Mouse (Mus musculus): ENCODE measurements at regions not wholly inside any gene's neighbourhood (a gene's known extent, or its start where the extent isn't known, plus 50 kb on each side); places are given as distances from the start of the nearest gene placed in this dataset.

DNA sequence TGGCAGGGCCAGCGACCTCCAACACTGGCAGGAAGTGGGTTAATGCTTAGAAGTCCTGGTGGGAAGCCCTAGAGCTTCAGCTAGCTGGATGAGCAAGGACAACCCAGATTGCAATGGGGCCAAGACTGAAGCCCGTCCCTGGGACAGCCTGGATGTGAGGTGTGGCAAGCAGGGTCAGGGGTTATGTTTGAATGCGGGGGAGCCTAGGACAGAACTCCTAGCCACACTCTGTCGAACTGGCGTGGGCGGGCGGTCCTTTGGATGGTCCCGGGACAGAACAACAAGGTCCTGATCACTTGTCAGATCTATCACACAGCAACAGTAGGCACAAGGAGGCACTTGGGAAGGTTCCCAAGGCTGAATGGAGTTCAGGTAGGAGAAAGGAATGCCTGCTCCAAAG is 101.1 kb upstream of the Ccnd1 start:
- DNase-seq = no peak

DNA sequence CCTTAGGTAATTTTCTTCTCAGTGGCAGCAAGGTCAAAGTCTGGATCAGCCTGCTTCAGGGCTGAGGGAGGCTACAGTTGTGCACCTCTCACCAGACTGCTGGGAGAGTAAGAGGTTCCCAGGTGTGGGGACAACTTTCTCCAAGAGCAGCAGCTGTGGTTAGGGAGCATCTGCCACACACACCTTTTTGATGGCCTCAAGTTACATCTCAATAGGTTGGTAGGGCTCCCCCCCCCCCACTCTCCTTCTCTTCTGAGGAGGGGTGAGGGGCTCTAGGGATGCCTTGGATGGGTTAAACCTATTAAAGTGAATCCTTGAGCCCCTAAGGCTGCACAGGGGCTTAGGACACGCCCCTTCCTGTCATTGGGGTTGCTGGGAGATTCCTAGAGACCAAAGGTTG is 94.7 kb upstream of the Ccnd1 start:
- DNase-seq = no peak

DNA sequence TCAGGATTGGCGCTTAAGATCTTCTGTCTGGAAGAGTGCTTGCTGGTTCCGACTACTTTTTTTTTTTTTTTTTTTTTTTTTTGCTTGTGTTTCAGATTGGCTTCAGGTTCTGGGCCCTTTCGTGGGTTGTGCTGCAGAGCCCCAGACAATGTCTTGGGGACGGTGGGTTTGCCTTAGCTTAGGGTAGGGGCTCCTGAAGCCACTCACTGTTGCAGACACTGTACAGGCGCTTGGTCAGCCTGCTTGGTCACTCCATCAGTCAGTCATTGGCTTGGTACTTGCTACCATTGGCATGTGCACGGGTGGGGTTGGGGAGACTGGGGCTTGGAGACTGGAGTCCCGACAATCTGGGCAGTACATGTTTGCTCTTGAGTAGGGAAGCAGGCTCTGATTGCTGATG is 91.5 kb upstream of the Ccnd1 start:
- no peak for DNase-seq

DNA sequence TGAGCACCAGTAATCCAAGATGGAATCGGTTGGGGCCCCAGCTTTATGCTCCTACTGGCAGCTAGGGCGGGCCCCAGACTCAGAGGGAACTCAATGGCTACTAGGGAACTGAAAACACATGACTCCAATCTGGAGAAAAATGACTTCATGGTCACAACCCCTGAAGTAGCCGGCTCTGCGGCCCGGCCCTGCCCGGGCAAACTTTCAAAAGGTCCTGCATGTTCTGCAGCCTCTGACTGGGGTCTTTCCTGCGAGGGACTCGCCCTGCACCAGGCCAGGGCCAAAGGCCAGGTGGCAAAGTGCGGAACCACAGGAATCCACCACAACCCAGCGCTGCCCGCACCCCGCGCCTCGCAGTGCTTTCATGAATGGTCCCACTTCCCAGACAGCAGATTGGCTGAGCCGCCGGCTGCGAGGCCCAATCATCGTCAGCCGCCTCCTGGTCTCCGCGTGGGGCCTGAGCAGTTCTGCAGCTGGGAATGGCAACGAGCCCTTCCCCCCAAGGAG is 91.0 kb upstream of the Ccnd1 start:
- DNase-seq = peak; percentile 73

DNA sequence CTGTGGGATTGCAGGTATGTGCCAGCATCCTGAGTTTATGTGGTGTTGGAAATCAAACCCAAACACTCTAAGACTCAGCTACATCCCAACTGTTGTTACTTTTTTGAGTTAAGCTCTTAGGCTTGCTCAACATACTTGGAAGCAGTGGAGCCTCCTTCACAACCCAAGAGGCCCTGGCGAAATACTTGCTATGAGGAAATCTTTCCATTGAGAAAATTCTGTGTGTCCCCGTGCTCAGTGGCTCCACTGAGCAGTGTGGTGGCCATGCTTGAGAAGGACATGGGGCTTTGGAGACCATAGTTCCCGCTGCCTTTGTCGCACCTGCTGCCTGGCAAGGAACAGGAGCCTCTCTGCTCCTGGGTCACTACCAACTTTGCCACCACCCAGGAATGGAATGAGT is 89.9 kb upstream of the Ccnd1 start:
- no peak for DNase-seq

DNA sequence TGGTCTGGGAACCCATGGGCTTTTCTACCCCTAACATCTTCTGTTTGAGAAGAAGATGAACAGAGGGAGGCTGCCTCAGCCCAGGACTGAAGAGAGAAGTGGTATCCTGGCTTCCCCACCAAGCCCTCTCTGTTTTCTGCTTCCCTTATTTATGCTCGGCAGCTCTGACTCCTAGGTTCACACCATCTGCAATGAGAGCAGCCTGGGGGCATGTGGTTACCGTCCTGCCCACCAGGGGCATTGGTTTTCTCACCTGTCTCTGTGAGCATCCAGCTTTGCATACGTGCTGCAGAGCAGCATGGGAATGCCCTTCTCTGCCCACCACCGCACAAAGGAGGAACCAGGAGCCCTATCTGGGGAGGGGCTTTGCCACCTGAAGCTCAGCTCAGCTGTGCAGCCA is 89.4 kb upstream of the Ccnd1 start:
- DNase-seq = no peak

DNA sequence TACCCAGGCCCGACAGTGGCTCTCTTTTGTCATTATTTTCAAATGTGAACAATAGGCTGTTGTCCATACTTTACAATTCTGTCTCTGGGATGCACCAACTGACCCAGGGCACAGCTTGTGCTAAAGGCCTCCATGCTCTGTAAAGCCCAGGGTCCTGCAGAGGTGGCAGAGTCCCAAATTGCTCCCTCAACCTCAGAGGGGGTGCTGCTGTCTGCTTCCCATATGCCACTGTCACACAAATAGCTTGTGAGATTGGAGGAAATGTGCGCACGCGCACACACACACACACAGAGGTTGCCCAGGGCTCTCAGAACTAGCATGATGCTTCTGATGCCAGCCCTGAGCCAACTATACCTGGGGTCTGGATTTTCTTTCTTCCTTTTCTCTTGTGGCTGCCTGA is 87.3 kb upstream of the Ccnd1 start:
- DNase-seq = no peak

DNA sequence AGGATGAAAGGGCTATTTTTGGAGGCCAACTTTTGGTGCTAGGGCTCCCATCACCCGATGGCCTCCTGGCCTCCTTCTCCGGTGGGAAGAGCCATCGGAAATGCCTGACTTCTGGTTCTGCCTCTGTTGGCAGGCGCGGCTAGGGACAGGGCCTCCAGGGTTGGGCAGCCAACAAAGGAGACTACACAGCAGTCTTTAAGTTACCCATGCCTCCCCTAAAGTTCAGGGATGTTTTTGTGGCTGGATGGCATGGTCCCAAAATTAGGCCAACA is 86.2 kb upstream of the Ccnd1 start:
- DNase-seq = no peak

DNA sequence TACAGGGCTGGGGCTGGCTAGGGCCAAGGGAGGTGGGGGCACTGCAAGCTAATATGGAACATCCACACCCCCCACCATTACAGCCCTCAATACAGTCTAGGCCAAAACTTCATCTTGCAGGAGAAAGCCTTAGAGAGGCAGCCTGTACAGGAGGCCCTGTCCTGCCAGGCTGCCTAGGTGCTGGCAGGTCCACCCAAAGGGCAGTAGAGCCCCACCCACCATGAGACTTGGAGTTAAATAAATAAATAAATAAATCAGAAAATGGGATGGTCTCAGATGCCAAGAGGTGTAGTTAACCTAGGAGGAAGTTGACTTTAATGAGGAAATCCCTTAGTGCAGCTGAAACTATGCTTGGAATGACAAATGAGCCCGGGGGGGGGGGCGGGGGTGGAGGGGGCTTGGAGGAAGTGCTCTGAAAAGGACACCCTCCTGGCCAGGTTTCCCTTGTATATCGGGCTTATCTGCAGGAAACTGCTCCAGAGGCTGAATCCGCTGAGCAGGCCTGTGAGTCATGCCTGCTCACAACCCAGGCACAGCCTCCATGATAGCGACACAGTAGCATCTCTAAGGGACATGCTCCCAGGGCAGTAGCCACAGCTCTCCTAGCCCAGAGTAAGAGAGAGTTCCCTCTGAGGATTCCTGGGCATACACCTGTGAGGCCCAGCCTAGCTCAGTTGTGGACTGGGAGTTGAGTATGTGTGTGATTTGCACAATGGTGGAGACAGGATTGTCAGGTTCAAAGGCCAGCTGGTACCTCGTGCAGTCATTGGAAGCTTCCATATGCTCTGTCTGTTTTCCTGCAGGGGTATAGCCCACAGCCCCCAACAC is 85.7 kb upstream of the Ccnd1 start:
- no peak for DNase-seq

DNA sequence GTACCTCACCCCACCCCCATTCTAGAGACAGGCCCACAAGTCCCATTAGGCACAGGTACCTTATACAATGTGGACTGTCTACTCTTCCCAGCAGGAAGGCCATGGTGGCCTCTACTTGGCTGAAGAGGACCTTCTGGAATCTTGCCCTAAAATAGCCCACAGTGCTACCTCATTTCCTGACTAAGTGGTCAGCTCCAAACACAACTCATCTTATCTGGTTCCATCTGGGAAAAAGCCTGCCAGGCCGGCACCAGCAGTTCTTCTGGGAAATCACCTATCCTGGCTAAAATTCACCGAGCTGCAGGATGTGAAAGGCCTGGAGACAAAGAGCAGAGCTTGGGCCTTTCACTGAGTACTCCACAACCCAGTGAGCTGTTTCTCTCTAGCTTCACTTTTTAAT is 84.9 kb upstream of the Ccnd1 start:
- no peak for DNase-seq

DNA sequence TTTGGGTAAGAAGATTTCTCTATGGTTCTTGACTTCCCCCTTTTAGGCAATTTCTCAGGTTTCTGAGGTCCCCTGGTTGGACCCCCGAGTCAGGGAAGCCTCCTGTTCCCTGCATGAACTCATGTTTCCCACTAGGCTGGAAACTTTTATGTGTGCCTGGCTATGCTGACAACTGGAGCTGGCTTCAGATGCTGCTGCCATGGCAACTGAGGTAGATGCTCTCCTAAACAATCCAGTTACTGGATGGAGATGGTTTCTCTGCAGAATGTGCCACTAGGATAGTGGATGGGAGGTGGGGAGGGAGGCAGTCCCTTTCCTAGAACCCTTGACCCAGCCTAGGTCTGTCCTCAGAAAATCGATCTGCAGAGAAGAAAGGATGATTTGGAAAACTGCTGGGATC is 79.4 kb upstream of the Ccnd1 start:
- no peak for DNase-seq

DNA sequence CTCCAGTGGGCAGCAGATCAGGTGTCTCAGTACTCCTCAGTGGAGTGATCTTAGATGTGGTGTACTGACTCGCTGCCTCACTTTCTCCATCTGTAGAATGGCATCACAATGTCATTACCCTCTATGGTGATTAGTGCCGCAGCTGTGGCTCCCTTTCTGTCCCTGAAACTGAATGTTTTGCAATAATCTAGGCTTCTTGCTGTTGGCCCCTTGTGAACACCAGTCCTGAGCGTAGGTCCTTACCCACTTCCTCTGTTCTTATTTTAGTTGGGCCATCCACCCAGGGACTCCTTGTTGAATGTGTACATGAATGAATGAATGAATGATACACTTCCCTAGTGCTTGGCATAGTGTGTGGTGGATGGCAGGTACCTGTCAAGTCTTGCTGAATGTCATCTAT is 78.4 kb upstream of the Ccnd1 start:
- DNase-seq = no peak

DNA sequence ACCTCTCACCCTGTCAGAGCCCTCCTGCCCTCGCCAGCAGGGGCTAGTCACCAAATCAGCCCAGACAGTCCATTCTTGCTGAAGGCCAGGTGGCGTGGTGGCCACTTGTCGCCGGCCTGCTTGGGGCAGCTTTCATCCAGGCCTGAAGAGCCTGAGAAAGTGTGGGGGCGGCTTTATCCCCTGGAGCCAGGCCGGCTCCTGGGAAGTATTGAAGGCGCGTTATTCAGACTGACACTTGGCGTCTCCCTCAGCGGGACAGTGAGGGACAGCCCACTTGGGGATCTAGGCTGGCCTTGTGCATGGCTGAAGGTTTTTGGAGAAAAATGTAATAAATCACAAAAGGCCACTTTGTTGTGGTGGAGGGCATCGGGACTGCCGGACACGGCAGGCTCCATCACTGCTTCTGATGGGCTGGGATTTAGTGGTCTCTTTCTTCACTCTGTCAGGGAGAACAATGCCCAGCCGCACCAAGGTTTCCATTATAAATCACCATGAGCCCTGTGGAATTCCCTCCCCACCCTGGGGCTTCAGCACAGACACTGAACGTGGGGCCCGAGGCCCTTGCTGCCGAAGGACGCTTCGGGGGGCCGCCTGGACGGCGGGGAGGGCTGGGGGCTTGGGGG is 75.8 kb upstream of the Ccnd1 start:
- no peak for DNase-seq

DNA sequence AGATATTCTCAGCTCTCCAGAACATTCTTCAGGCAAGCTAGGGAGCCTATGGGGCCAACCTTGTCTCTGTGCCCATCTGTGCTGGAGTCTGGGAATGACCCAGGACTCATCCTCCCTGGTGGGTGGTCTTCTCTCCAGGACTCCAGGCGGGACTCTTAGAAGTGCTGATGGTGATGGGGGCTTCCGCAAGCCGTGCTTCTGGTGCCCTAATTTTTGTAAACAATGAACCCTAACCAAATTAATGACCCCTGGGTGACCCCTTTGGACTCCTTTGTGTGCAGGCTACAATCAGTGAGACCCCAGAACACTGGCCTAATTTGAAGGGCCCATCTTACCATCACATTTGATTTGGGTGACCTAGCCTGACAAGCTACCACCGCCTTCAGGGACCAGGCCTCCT is 71.0 kb upstream of the Ccnd1 start:
- DNase-seq = no peak

DNA sequence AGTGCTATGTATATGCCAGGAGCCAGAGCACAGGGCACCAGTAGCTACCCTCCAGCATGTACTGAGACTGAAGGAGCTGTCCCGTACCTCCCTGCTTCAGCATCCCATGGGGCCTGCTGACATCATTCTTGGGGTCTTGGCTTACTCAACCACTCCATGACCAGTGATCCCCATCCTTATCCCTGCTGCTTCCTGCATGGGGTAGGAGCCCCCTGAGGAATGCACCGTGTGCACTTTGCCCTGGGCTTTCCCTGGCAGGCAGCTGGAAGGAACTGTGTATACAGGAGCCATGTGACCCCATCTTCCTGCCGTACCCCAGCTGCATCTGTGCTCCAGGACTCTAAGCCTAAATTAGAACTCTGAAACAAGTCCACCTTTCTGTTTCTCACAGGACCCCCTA is 70.3 kb upstream of the Ccnd1 start:
- DNase-seq = no peak

DNA sequence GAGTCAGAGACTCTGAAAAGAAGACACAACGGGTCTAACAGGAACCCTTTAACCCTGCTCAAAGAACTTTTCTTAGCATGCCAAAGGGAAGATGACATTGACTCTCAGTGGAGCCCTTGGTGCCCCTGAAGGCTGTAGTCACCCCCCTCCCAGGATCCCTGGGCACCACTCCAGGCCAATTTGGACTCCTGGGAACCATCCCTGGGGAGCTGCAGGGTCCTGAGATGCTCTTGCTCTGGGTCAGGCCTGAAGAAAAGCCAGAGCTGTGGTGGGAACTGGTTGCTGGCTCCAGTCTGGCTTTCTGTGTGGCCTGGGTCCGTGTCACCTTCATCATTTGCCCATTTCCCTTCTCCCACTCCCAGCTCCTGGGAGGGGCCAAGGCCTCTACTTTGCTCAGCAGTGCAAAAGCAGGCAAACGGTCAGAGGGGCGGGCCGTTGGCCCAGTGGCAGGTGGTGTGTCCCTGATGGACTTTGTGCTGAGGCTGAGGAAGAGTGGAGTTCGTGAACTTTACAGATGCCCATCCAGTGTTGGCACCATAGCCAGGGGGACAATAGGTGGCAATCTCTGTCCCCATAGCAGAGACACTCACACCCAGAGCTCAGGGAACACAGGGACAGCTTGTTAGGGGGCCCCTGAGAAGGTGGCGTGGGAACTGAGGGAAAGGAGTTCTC is 69.1 kb upstream of the Ccnd1 start:
- no peak for DNase-seq

DNA sequence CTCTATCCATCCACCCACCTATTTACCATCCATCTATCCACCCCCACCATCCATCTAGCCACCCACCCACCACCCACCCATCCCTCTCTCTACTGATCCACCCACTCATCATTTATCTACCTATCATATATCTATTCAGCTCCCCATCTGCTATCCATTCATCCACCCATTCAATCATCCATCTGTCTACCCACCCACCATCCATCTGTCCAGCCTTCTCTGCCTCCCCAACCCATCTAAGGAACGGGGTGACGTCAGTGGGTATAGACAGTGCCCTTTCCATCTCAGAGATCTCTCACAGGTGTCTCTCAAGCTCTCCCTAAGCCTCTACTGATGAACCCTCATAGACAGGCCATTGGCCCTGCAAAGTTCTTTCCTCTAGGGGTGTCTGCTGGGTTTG is 67.5 kb upstream of the Ccnd1 start:
- no peak for DNase-seq

DNA sequence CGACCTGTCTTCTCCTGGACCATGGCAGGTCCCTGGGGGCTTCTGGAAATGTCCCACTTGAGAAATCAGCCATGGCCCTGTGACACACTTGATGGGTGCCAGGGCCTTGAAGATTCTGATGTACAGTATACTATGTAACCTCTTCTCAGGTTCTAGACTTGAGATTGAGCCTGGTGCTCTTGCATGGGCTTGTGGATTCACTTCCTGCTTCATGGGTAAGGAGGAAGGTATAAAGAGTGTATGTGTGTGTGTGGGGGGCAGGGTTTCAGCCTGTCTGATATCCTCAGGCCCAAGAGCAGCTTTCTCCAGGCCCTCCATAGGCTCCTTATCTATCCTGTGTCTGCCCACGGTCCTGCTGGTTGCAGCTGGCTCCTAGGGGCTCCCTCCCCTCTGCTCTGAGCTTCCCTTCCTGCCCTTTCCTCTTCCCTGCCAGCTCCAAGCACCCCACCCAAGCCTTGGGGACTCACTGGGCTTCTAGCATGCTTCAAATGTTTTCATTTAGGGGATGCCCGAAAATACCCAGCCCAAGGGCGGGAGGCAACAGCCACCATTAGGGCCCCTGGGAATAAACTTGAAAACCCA is 61.9 kb upstream of the Ccnd1 start:
- no peak for DNase-seq

DNA sequence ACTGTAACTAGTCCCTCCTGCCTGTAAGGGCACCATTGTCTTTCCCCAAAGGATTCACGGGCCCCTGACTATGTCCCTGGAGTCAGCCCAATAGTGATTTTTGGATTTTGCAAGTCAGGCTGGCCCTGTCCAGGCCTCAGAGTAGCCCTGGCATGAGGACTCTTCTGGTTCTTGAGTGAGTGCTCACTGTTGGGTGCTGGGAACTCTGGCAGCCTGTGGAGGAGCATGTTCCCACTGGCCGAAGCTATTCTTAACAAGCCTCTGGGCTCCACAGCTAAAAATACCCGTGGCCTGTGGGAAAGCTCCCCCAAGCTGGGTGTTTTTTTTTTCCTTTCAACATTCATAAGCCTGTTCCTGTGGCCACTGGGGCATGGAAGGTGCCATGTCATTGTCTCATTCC is 60.0 kb upstream of the Ccnd1 start:
- no peak for DNase-seq

DNA sequence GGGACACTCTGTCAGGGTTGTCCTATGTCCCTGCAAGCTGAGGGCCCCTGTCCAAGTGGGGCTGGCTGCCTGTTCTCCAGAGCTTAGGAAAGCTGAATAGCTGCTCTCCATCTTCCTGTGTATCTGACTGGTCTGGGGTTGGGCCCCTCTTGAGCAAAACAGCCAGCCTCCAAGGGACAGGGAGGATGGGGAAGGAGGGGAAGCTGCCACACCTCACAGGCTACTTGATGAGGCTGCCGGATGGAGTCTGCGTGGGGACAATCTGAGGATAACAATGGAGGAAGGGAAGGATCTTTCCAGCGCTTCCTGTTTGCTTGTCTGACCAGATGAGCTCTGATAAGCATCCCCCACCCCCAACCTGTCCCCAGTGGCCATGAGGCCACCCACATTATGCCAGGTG is 57.1 kb upstream of the Ccnd1 start:
- no peak for DNase-seq

DNA sequence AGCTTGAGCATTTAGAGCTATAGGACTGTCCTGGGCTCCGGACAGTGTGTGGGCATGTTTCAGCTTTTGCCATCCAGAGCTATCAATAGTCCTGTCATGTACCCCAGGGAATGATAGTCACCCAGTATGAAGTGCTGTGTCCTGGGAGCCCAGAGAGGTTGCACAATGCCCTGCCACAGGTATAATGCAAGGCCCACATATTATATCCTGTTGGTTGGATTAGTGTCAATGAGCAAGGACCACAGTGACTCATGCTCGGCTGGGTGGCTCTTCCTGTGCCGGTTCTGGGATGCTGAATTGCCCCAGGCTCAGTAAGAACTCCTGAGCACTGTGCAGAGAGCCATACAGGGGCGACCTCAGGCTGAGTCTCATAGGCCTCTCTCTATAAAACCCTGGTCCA is 54.5 kb upstream of the Ccnd1 start:
- no peak for DNase-seq

DNA sequence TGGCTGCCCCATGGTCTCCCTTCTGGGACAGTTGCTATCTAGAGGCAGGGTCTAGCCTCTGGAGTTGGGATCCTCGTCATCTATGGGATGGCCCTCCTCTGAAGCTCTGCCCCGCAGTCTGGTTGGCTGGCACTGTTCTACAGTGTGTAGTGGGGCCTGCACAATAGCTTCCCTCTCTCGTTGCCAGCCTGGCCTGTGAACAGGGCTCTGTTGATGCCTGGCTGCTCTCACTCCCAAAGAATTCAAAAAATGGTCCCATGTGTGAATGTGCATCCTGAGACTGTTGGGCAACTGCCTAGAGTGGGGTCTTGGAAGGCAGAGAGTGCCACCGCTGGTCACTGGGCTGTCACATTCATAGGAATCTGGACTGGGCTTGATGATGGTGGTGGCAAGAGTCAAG is 53.8 kb upstream of the Ccnd1 start:
- DNase-seq = no peak

DNA sequence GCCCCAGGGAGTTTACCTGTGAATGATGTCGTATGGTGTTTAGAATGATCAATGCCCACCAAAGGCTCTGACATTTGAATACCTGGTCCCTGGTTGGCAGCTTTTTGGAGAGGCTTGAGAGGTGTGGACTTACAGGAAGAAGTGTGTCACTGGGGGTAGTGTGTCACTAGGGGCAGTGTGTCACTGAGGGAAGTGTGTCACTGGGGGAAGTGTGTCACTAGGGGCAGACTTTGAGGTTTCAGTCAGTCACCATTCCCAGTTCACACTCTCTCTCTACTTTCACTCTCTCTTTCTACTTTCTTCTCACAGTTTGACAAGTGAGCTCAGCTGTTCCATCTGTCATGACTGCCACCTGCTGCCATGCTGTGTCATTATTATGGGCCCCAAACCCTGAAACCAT is 52.0 kb upstream of the Ccnd1 start:
- DNase-seq = no peak
